Mouse (Mus musculus): ENCODE data around the gene Ewsr1.
"Not testable (repeated sequence)": the region's sequence is repeated elsewhere in the genome, so short reads cannot be mapped to it uniquely, and the experiment has no call there.

Gene Ewsr1

GRCm38 (mm10) chr11:5103986-5104509 lies 5.0 kb upstream of the Ewsr1 start:
- H3K36me3 ChIP-seq (ENCODE audit: control insufficient read depth, insufficient read depth, low read length, poor library complexity, severe bottlenecking): no peaks in the 10 kb centered on the region; the same call in 1 of the 2 replicates
- no peak for DNase-seq (ENCODE audit: low read depth, low spot score)
- H3K27me3 ChIP-seq (ENCODE audit: control insufficient read depth, insufficient read depth, low read length, poor library complexity, severe bottlenecking): no peaks in the 10 kb centered on the region

GRCm38 (mm10) chr11:5102384-5102783 lies 3.3 kb upstream of the Ewsr1 start:
- no peaks in the 10 kb centered on the region; the same call in 1 of the 2 replicates for H3K36me3 ChIP-seq (ENCODE audit: control insufficient read depth, insufficient read depth, low read length, poor library complexity, severe bottlenecking)
- no peak for DNase-seq (ENCODE audit: low read depth, low spot score)
- H3K27me3 ChIP-seq (ENCODE audit: control insufficient read depth, insufficient read depth, low read length, poor library complexity, severe bottlenecking): no peaks in the 10 kb centered on the region

- no peak for DNase-seq (ENCODE audit: low read depth, low spot score)
- no peaks in the 10 kb centered on the region; the same call in 1 of the 2 replicates for H3K36me3 ChIP-seq (ENCODE audit: control insufficient read depth, insufficient read depth, low read length, poor library complexity, severe bottlenecking)
- H3K27me3 ChIP-seq (ENCODE audit: control insufficient read depth, insufficient read depth, low read length, poor library complexity, severe bottlenecking): no peaks in the 10 kb centered on the region
Measured at GRCm38 (mm10) chr11:5101641-5102040, 2.6 kb upstream of the Ewsr1 start.

- no peaks in the 10 kb centered on the region for H3K36me3 ChIP-seq (ENCODE audit: control insufficient read depth, insufficient read depth, low read length, poor library complexity, severe bottlenecking)
- no peaks in the 10 kb centered on the region for H3K27me3 ChIP-seq (ENCODE audit: control insufficient read depth, insufficient read depth, low read length, poor library complexity, severe bottlenecking)
- DNase-seq (ENCODE audit: low read depth, low spot score): no peak
Measured at GRCm38 (mm10) chr11:5100801-5101200, 1.7 kb upstream of the Ewsr1 start.

- Histone ChIP-seq H3K36me3 (ENCODE audit: control insufficient read depth, insufficient read depth, low read length, poor library complexity, severe bottlenecking) (no peaks in the 10 kb centered on the region), H3K27me3 (ENCODE audit: control insufficient read depth, insufficient read depth, low read length, poor library complexity, severe bottlenecking) (no peaks in the 10 kb centered on the region)
- peak; percentile 29 for DNase-seq (ENCODE audit: low read depth, low spot score)
Measured at GRCm38 (mm10) chr11:5100283-5100682, 1.2 kb upstream of the Ewsr1 start.

GRCm38 (mm10) chr11:5099576-5100183 lies 614 bp upstream of the Ewsr1 start:
- H3K36me3 ChIP-seq (ENCODE audit: control insufficient read depth, insufficient read depth, low read length, poor library complexity, severe bottlenecking): no peaks in the 10 kb centered on the region
- no peaks in the 10 kb centered on the region for H3K27me3 ChIP-seq (ENCODE audit: control insufficient read depth, insufficient read depth, low read length, poor library complexity, severe bottlenecking)
- DNase-seq (ENCODE audit: low read depth, low spot score): peak; percentile 77

GRCm38 (mm10) chr11:5098035-5098735 lies 881 bp downstream of the Ewsr1 start:
- peak; percentile 41 for DNase-seq (ENCODE audit: low read depth, low spot score)
- Histone ChIP-seq H3K36me3 (ENCODE audit: control insufficient read depth, insufficient read depth, low read length, poor library complexity, severe bottlenecking) (no peaks in the 10 kb centered on the region), H3K27me3 (ENCODE audit: control insufficient read depth, insufficient read depth, low read length, poor library complexity, severe bottlenecking) (no peaks in the 10 kb centered on the region)

- Histone ChIP-seq H3K36me3 (ENCODE audit: control insufficient read depth, insufficient read depth, low read length, poor library complexity, severe bottlenecking) (peaks cover 8% of the 10 kb centered on the region), H3K27me3 (ENCODE audit: control insufficient read depth, insufficient read depth, low read length, poor library complexity, severe bottlenecking) (no peaks in the 10 kb centered on the region)
- no peak for DNase-seq (ENCODE audit: low read depth, low spot score)
Measured at GRCm38 (mm10) chr11:5096480-5097020, 2.5 kb downstream of the Ewsr1 start.

GRCm38 (mm10) chr11:5095877-5096276 lies 3.2 kb downstream of the Ewsr1 start:
- Histone ChIP-seq H3K36me3 (ENCODE audit: control insufficient read depth, insufficient read depth, low read length, poor library complexity, severe bottlenecking) (peaks cover 8% of the 10 kb centered on the region), H3K27me3 (ENCODE audit: control insufficient read depth, insufficient read depth, low read length, poor library complexity, severe bottlenecking) (no peaks in the 10 kb centered on the region)
- no peak for DNase-seq (ENCODE audit: low read depth, low spot score)

GRCm38 (mm10) chr11:5091706-5092105 lies 7.4 kb downstream of the Ewsr1 start:
- peak; percentile 47 for DNase-seq (ENCODE audit: low read depth, low spot score)
- H3K27me3 ChIP-seq (ENCODE audit: control insufficient read depth, insufficient read depth, low read length, poor library complexity, severe bottlenecking): no peaks in the 10 kb centered on the region
- peaks cover 24% of the 10 kb centered on the region for H3K36me3 ChIP-seq (ENCODE audit: control insufficient read depth, insufficient read depth, low read length, poor library complexity, severe bottlenecking)

- peaks cover 33% of the 10 kb centered on the region for H3K36me3 ChIP-seq (ENCODE audit: control insufficient read depth, insufficient read depth, low read length, poor library complexity, severe bottlenecking)
- DNase-seq (ENCODE audit: low read depth, low spot score): no peak
- H3K27me3 ChIP-seq (ENCODE audit: control insufficient read depth, insufficient read depth, low read length, poor library complexity, severe bottlenecking): no peaks in the 10 kb centered on the region
Measured at GRCm38 (mm10) chr11:5089147-5089546, 9.9 kb downstream of the Ewsr1 start.

- peaks cover 29% of the 10 kb centered on the region for H3K36me3 ChIP-seq (ENCODE audit: control insufficient read depth, insufficient read depth, low read length, poor library complexity, severe bottlenecking)
- DNase-seq (ENCODE audit: low read depth, low spot score); H3K27me3 ChIP-seq (ENCODE audit: control insufficient read depth, insufficient read depth, low read length, poor library complexity, severe bottlenecking): not testable (repeated sequence)
Measured at GRCm38 (mm10) chr11:5076843-5077242, 22.2 kb downstream of the Ewsr1 start.

GRCm38 (mm10) chr11:5075760-5076159 lies 23.3 kb downstream of the Ewsr1 start:
- DNase-seq (ENCODE audit: low read depth, low spot score): no peak
- Histone ChIP-seq H3K36me3 (ENCODE audit: control insufficient read depth, insufficient read depth, low read length, poor library complexity, severe bottlenecking) (peaks cover 31% of the 10 kb centered on the region), H3K27me3 (ENCODE audit: control insufficient read depth, insufficient read depth, low read length, poor library complexity, severe bottlenecking) (no peaks in the 10 kb centered on the region; the same call in 1 of the 2 replicates)

GRCm38 (mm10) chr11:5074882-5075281 lies 24.2 kb downstream of the Ewsr1 start:
- H3K36me3 ChIP-seq (ENCODE audit: control insufficient read depth, insufficient read depth, low read length, poor library complexity, severe bottlenecking): peaks cover 33% of the 10 kb centered on the region
- peak; percentile 54 for DNase-seq (ENCODE audit: low read depth, low spot score)

More at GRCm38 (mm10) chr11:5074882-5075281, 24.2 kb downstream of the Ewsr1 start:
- no peaks in the 10 kb centered on the region; the same call in 1 of the 2 replicates for H3K27me3 ChIP-seq (ENCODE audit: control insufficient read depth, insufficient read depth, low read length, poor library complexity, severe bottlenecking)

Measured in splenic B cell, adult 2 months (primary cell).